8 mouse cellular contexts compared by ENCODE assay signal in genomic region chr1:18058211-18058971, GRCm38 (mm10).
DNase-seq lines count a peak whose midpoint lies in the region; ATAC-seq lines count a peak whose summit lies in the region.

No protein-coding gene starts in this region.

- ATAC-seq in cerebellum, adult (ENCODE audit: insufficient number of reproducible peaks, low FRiP score, low TSS enrichment), result peak; percentile 49; the same call in 1 of the 2 replicates
- ATAC-seq in forebrain, embryonic 14.5 days, result peak; percentile 80
- ATAC-seq in midbrain, embryonic 13.5 days, result peak; percentile 89

- no peak for DNase-seq in cerebellum, adult 9-11 months
- DNase-seq in R1 (ENCODE audit: low read depth, low spot score), result peak; percentile 66
- DNase-seq in forebrain, embryonic 14.5 days (ENCODE audit: low spot score), result peak; percentile 56
- DNase-seq in left cerebral cortex, adult 11 months (ENCODE audit: low spot score), result peak; percentile 21
- no peak for DNase-seq in ovary, adult 18-20 months (ENCODE audit: low spot score)
- DNase-seq in adrenal gland, postnatal 36 days, result no peak

- peaks cover 26% of the 10 kb centered on the region for H3K27me3 ChIP-seq in forebrain, embryonic 14.5 days (replicated peaks; ENCODE audit: control insufficient read depth, insufficient read depth, low read length)
- H3K27me3 ChIP-seq in midbrain, embryonic 13.5 days, result peaks cover 52% of the 10 kb centered on the region

- 1% methylated on average over 76 of the region's 77 CpGs for WGBS in forebrain, embryonic 14.5 days
- WGBS in midbrain, embryonic 13.5 days, result under 1% methylated on average over 77 of the region's 77 CpGs

- peak overlapping the region; percentile 61 for H3K4me3 ChIP-seq in forebrain, embryonic 14.5 days (ENCODE audit: low read depth, low read length)
- peak overlapping the region; percentile 72 for H3K4me3 ChIP-seq in midbrain, embryonic 13.5 days (replicated peaks)

- no peaks in the 10 kb centered on the region for H3K4me1 ChIP-seq in forebrain, embryonic 14.5 days (ENCODE audit: control insufficient read depth, insufficient read depth, low read length)
- H3K4me1 ChIP-seq in midbrain, embryonic 13.5 days (replicated peaks), result peaks cover 15% of the 10 kb centered on the region

- H3K9me3 ChIP-seq in forebrain, embryonic 14.5 days (replicated peaks; ENCODE audit: control insufficient read depth, low read length), result no peaks in the 10 kb centered on the region
- no peaks in the 10 kb centered on the region for H3K9me3 ChIP-seq in midbrain, embryonic 13.5 days

- H3K36me3 ChIP-seq in forebrain, embryonic 14.5 days (ENCODE audit: control insufficient read depth, insufficient read depth, low read length), result no peaks in the 10 kb centered on the region
- no peaks in the 10 kb centered on the region for H3K36me3 ChIP-seq in midbrain, embryonic 13.5 days

- peak overlapping the region; percentile 95 for H3K4me2 ChIP-seq in forebrain, embryonic 14.5 days (ENCODE audit: low read length)
- H3K4me2 ChIP-seq in midbrain, embryonic 13.5 days (replicated peaks), result peak overlapping the region; percentile 92

- H3K27ac ChIP-seq in forebrain, embryonic 14.5 days (ENCODE audit: low read depth, low read length), result no peak overlapping the region
- H3K27ac ChIP-seq in midbrain, embryonic 13.5 days, result peak overlapping the region; percentile 9; the same call in 1 of the 2 replicates

- H3K9ac ChIP-seq in forebrain, embryonic 14.5 days (ENCODE audit: low read length), result peak overlapping the region; percentile 82
- peak overlapping the region; percentile 81 for H3K9ac ChIP-seq in midbrain, embryonic 13.5 days (replicated peaks)

Comparison
In these comparisons a context has a peak if more than half of its experiments do, and no peak if none do; other contexts are left out.
1. DNase-seq: peak in R1 (single experiment), forebrain, embryonic 14.5 days (single experiment) and left cerebral cortex, adult 11 months (single experiment); none in cerebellum, adult 9-11 months (single experiment), ovary, adult 18-20 months (single experiment) and adrenal gland, postnatal 36 days (0 of 2).
2. Peak in every context shown above with its lines, with median percentiles within 50 percentile points of each other: ATAC-seq.